11 mouse cellular contexts compared by ENCODE assay signal in genomic region chr2:68935721-68936294, GRCm38 (mm10).
DNase-seq lines count a peak whose midpoint lies in the region; ATAC-seq and TF ChIP-seq lines count a peak whose summit lies in the region.
"Had no signal": no experiment of that assay in that cellular context is flagged by ENCODE, and none has a peak within 500 bp of the region (broad histone marks: within the 10 kb centered on the region; RNA-seq: fewer than 3 reads in every experiment).

No protein-coding gene starts in this region.

- H3K27me3 ChIP-seq in embryonic facial prominence, embryonic 15.5 days, result no peaks in the 10 kb centered on the region
- no peaks in the 10 kb centered on the region for H3K27me3 ChIP-seq in embryonic facial prominence, embryonic 10.5 days (replicated peaks; ENCODE audit: low read depth, poor library complexity, severe bottlenecking)
- no peaks in the 10 kb centered on the region for H3K27me3 ChIP-seq in liver, adult 2 months (ENCODE audit: control insufficient read depth, insufficient read depth, low read length)
- no peaks in the 10 kb centered on the region for H3K27me3 ChIP-seq in intestine, embryonic 14.5 days (replicated peaks; ENCODE audit: control insufficient read depth, insufficient read depth, low read length)
- H3K27me3 ChIP-seq in liver, embryonic 14.5 days (ENCODE audit: control insufficient read depth, insufficient read depth, low read length), result no peaks in the 10 kb centered on the region

- no peak for DNase-seq in embryonic facial prominence, embryonic 10.5 days (ENCODE audit: low spot score)
- peak; percentile 89 for DNase-seq in liver, adult 2 months (ENCODE audit: extremely low read depth, low read depth, low spot score)
- no peak for DNase-seq in liver
- DNase-seq in intestine, embryonic 14.5 days (ENCODE audit: low spot score), result peak; percentile 43
- peak in 1 of 3 experiments; percentile 16 for DNase-seq in liver, embryonic 14.5 days (ENCODE audit: low read depth in 3 of 3, low spot score in 3 of 3)
- no peak for DNase-seq in embryo, embryonic 10 days (ENCODE audit: low spot score)
- DNase-seq in cerebellum, adult 9-10 months, result no peak
- DNase-seq: embryo, embryonic 11 days; heart, postnatal 4 days had no signal

- no peaks in the 10 kb centered on the region for H3K4me1 ChIP-seq in embryonic facial prominence, embryonic 15.5 days
- H3K4me1 ChIP-seq in embryonic facial prominence, embryonic 10.5 days, result peaks cover 11% of the 10 kb centered on the region
- H3K4me1 ChIP-seq in liver, adult 2 months (ENCODE audit: control insufficient read depth, insufficient read depth, low read length), result peaks cover 11% of the 10 kb centered on the region
- H3K4me1 ChIP-seq in intestine, embryonic 14.5 days (replicated peaks; ENCODE audit: control insufficient read depth, insufficient read depth, low read length), result peaks cover 7% of the 10 kb centered on the region
- peaks cover 23 to 33% of the 10 kb centered on the region in 2 experiments for H3K4me1 ChIP-seq in liver, embryonic 14.5 days (replicated peaks; ENCODE audit: control insufficient read depth in 2 of 2, insufficient read depth in 2 of 2, low read length in 1 of 2)

- no peak for TF ChIP-seq CTCF in liver, adult 2 months (IDR thresholded peaks at IDR 0.05; ENCODE audit: low read depth, low read length)
- TF ChIP-seq CTCF in liver, embryonic 14.5 days (IDR thresholded peaks at IDR 0.05; ENCODE audit: low read depth), result no peak

- H3K4me2 ChIP-seq in embryonic facial prominence, embryonic 15.5 days (replicated peaks), result no peak overlapping the region
- H3K4me2 ChIP-seq in intestine, embryonic 14.5 days (ENCODE audit: low read length), result no peak overlapping the region
- no peak overlapping the region for H3K4me2 ChIP-seq in liver, embryonic 14.5 days (ENCODE audit: low read depth)

- no peak for TF ChIP-seq POLR2A in liver, adult 2 months (IDR thresholded peaks at IDR 0.05; ENCODE audit: extremely low read depth, insufficient read depth, low read length)

- no peaks in the 10 kb centered on the region for H3K9me3 ChIP-seq in embryonic facial prominence, embryonic 15.5 days (replicated peaks)
- no peaks in the 10 kb centered on the region for H3K9me3 ChIP-seq in embryonic facial prominence, embryonic 10.5 days
- H3K9me3 ChIP-seq in intestine, embryonic 14.5 days (ENCODE audit: control insufficient read depth, low read length), result no peaks in the 10 kb centered on the region
- H3K9me3 ChIP-seq in liver, embryonic 14.5 days (ENCODE audit: control insufficient read depth, low read length), result no peaks in the 10 kb centered on the region

- no peaks in the 10 kb centered on the region for H3K79me2 ChIP-seq in liver, adult 2 months (ENCODE audit: control insufficient read depth, insufficient read depth, low read length)

- no peaks in the 10 kb centered on the region for H3K36me3 ChIP-seq in embryonic facial prominence, embryonic 15.5 days
- peaks cover 32% of the 10 kb centered on the region for H3K36me3 ChIP-seq in embryonic facial prominence, embryonic 10.5 days (replicated peaks)
- H3K36me3 ChIP-seq in liver, adult 2 months (ENCODE audit: control insufficient read depth, insufficient read depth, low read length), result no peaks in the 10 kb centered on the region
- H3K36me3 ChIP-seq in intestine, embryonic 14.5 days (ENCODE audit: control insufficient read depth, insufficient read depth, low read length), result peaks cover 3% of the 10 kb centered on the region; the same call in 1 of the 2 replicates
- no peaks in the 10 kb centered on the region for H3K36me3 ChIP-seq in liver, embryonic 14.5 days (replicated peaks; ENCODE audit: control insufficient read depth, insufficient read depth, low read depth)

- H3K9ac ChIP-seq in embryonic facial prominence, embryonic 15.5 days, result no peak overlapping the region
- no peak overlapping the region for H3K9ac ChIP-seq in liver, adult 2 months (ENCODE audit: low read depth, low read length)
- no peak overlapping the region for H3K9ac ChIP-seq in intestine, embryonic 14.5 days (ENCODE audit: low read length)
- H3K9ac ChIP-seq in liver, embryonic 14.5 days (replicated peaks), result no peak overlapping the region

- H3K4me3 ChIP-seq in embryonic facial prominence, embryonic 15.5 days (replicated peaks), result no peak overlapping the region
- no peak overlapping the region for H3K4me3 ChIP-seq in embryonic facial prominence, embryonic 10.5 days
- H3K4me3 ChIP-seq in liver, adult 2 months (ENCODE audit: insufficient read depth, low read depth, low read length), result no peak overlapping the region
- no peak overlapping the region for H3K4me3 ChIP-seq in intestine, embryonic 14.5 days (ENCODE audit: low read depth, low read length)
- no peak overlapping the region for H3K4me3 ChIP-seq in liver, embryonic 14.5 days (ENCODE audit: insufficient read depth in 1 of 2, low read depth in 2 of 2, low read length in 2 of 2)

- 0 out of 2 replicates have a peak, but pooled peaks have one; percentile 11 for TF ChIP-seq EP300 in liver, embryonic 14.5 days (IDR thresholded peaks at IDR 0.05; ENCODE audit: low read depth)

- 0 out of 2 replicates have a peak overlapping the region, but pooled peaks have one; percentile 7 for H3K27ac ChIP-seq in embryonic facial prominence, embryonic 15.5 days (replicated peaks)
- no peak overlapping the region for H3K27ac ChIP-seq in embryonic facial prominence, embryonic 10.5 days (replicated peaks)
- no peak overlapping the region for H3K27ac ChIP-seq in liver, adult 2 months (replicated peaks; ENCODE audit: insufficient read depth, low read depth, low read length)
- H3K27ac ChIP-seq in intestine, embryonic 14.5 days (ENCODE audit: low read depth), result no peak overlapping the region
- H3K27ac ChIP-seq in liver, embryonic 14.5 days, result no peak overlapping the region

- WGBS in embryonic facial prominence, embryonic 15.5 days, result 71% methylated on average over 2 of the region's 2 CpGs
- WGBS in embryonic facial prominence, embryonic 10.5 days, result 86% methylated on average over 2 of the region's 2 CpGs
- 42% methylated on average over 2 of the region's 2 CpGs for WGBS in liver, adult 2 months
- 62% methylated on average over 2 of the region's 2 CpGs for WGBS in intestine, embryonic 14.5 days
- 31% methylated on average over 2 of the region's 2 CpGs for WGBS in liver, embryonic 14.5 days (ENCODE audit: insufficient replicate concordance)

- ATAC-seq in embryonic facial prominence, embryonic 15.5 days (ENCODE audit: insufficient number of reproducible peaks, low FRiP score, low TSS enrichment, low read depth), result no peak
- no peak for ATAC-seq in intestine, embryonic 14.5 days (replicated peaks; ENCODE audit: low FRiP score, low TSS enrichment, low read depth)
- peak; percentile 47 for ATAC-seq in liver, embryonic 14.5 days (ENCODE audit: insufficient read depth)
- ATAC-seq: forebrain, embryonic 14.5 days had no signal

Comparison
In these comparisons a context has a peak if more than half of its experiments do, and no peak if none do; other contexts are left out.
1. DNase-seq: peak in liver, adult 2 months (single experiment) and intestine, embryonic 14.5 days (single experiment); none in embryonic facial prominence, embryonic 10.5 days (single experiment), liver (single experiment), embryo, embryonic 10 days (single experiment) and cerebellum, adult 9-10 months (single experiment).